Mouse (Mus musculus): Measurements from ENCODE around the gene Rpl13a. TPM values are rescaled to one million over a fixed set of nuclear protein-coding genes. Genes with fewer than 3 reads are reported as not detected.
A peak's percentile ranks its signal among the peaks of the same experiment; 100 is the strongest.
"Not testable (repeated sequence)": the region's sequence is repeated elsewhere in the genome, so short reads cannot be mapped to it uniquely, and the experiment has no call there.

Rpl13a gene
- total RNA-seq, 2 experiments from 2014 or later = 765 to 826 TPM

DNA sequence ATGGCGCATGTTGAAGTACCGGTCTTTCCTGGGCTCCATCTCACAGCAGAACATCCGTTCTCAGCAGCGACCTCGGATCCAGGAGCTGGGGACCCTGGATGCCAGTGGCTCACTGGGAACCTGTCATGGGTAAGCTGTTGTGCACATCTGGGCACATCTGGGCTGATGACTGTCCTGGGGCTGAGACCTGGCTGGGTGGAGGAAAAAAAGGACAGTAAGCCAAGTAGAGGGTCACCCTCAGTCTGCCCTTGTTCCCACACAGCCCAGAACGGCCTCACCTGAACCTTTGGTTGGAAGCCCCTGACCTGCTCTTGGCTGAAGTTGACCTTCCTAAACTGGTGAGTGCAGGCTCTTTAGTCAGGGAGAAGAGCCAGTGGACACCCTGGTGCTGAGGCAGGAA is 30.4 kb upstream of the Rpl13a start:
- no peak for DNase-seq (ENCODE audit: extremely low spot score in 1 of 2, low spot score in 1 of 2)

DNA sequence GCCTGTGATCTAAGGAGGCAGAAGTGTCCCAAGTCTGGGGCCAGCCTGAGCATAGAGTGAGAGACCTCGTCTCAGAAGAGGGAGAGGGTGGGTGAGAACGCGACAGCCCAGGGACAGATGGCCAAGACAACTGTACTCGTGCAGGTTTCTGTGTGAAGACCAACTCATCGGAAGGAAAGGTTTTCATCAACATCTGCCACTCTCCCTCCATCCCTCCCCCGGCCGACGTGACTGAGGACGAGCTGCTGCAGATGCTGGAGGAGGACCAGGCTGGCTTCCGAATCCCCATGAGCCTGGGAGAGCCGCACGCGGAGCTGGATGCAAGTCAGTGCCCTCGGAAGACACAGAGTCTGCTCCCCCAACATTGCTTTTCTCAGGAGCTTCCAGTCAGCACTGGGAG is 28.9 kb upstream of the Rpl13a start:
- DNase-seq (ENCODE audit: extremely low spot score in 1 of 2, low spot score in 1 of 2) = no peak

DNA sequence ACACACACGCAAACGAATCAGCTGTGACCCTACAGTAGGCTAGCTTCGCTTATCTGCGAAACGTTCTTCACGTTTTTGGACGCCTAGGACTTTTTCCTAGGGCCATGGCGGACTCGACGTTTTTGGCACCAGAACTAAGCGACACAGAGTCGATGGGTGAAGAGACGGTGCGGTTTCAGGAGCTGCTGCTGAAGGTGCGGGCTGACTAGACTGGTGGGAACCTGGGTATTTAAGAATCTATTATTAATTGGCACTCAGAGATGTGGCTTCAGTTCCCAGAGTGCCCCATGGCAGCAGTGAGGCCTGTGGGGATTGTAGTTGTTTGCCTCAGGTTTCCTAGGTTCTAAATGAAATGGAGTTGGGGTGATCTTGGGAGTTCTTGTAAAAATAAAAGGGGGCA is 27.6 kb upstream of the Rpl13a start:
- DNase-seq (ENCODE audit: extremely low spot score in 1 of 2, low spot score in 1 of 2) = no peak

DNA sequence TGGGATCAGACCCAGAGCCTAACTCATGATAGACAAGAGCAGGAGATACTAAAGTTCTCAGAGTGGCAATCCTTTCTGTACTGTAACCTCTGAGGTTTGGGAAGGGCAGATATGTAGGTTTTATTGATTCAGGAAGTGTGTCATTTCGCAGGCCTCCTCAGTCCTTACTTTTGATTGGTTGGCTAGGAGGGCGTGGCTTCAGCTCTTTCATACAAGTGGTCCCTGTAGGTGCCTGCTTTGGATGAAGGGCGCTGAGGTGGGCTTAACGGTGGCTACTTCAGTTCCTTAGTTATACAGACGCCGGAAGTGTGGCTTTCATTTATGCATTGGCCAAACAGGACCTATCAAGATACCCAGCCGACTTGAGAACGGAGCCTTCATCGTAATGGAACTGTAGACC is 27.0 kb upstream of the Rpl13a start:
- no peak for DNase-seq (ENCODE audit: extremely low spot score in 1 of 2, low spot score in 1 of 2)

DNA sequence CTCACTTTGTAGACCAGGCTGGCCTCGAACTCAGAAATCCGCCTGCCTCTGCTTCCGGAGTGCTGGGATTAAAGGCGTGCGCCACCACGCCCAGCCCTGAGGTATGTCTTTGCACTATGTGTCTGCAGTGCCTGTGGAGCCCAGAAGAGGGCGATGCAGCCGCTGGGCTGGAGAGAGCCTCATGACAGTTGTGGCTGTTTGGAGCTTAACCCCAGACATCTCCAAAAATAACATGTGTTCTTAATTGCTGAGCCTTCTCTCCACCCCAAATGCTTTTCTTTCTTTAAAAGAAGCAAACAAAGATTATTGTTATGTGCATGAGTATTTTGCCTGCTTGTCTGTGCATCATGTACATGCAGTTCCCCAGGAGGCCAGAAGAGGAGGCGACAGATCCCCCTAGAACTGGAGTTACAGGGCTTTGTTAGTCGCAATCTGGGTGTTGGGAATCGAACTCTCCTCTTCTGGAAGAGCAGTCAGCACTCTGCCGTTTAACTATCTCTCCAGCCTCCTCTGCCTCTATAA is 26.5 kb upstream of the Rpl13a start:
- DNase-seq (ENCODE audit: extremely low spot score in 1 of 2, low spot score in 1 of 2) = peak in 1 of 2 experiments; percentile 38

DNA sequence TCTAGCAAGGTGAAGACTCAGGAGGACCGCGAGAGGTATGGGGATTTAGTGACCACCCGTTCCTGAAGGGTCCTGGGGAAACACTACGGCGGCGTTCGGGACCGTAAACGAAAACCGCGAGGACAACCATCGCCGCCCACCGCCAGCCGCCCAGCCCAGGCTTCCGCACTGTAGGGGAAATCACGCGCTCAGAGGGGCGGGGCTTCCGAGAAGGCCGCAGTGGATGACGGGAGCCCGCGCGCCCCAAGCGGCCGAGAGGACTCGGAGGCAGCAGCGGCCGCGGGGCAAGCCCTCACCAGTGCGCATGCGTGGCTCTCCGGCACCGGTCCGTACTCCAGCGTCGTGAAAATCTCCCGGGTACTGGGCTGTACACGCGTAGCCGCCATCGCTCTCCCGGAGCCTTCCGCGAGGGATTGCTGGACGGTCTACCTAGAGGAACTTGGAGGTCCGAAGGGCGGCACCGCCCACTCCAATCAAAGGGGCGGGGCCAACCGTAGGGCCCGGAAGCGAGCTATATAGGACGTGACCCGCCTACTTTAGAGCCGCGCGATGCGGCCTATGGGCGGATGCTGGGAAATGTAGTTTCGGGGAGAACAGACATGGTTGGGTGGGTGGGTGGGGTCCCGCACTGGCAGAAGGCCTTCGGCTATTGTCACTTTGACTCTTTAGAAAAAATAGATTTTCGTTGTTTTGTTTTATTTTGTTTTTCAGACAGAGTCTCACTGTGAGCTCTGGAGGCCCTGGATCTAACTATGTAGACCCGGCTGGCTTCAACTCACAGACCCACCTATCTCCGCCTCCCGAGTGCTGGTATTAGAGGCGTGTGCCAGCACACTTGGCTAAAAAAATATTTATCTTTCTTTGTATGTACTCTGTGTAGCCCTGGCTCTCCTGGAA is 25.8 kb upstream of the Rpl13a start, which contains the start of the genes Pih1d1 and Aldh16a1:
TSS of gene Pih1d1 (plus strand) at position 208 of the 897 bp plus-strand sequence.
TSS of gene Aldh16a1 (minus strand) at position 489 of the 897 bp plus-strand sequence.
- DNase-seq (ENCODE audit: extremely low spot score in 1 of 2, low spot score in 1 of 2) = peak; percentile 92 to 99

DNA sequence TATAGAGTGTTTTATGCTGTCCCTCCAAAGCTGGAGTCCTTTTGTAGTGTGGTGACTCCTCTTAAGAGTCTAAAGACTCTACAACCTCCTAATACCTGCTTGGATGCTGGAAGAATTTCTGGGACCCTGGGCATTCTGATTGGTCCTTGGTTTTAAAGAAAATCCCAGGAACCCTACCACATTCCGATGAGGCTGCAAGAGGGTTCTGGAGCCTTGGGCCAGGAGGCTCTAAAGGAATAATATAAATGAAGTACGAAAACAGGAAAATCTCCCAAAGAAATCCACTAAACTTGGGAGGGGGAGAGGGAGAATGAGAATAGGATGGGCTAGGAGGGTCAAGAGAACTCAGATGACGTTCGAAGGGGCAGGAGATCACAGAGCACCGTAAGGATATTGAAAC is 25.0 kb upstream of the Rpl13a start:
- DNase-seq (ENCODE audit: extremely low spot score in 1 of 2, low spot score in 1 of 2) = no peak

DNA sequence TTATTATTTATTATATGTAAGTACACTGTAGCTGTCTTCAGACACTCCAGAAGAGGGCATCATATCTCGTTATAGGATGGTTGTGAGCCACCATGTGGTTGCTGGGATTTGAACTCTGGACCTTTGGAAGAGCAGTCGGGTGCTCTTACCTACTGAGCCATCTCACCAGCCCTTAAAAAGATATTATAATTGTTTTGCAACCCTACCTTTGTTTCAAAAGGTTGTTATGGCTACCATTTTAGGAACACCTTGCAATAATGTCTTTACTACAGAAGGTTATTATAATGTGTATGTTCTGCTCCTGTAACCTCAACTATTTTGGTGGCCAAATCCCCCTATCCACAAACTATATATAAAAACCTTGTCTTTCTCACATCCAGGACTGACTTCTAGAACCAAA is 24.5 kb upstream of the Rpl13a start:
- not testable (repeated sequence) for DNase-seq (ENCODE audit: extremely low spot score in 1 of 2, low spot score in 1 of 2)

DNA sequence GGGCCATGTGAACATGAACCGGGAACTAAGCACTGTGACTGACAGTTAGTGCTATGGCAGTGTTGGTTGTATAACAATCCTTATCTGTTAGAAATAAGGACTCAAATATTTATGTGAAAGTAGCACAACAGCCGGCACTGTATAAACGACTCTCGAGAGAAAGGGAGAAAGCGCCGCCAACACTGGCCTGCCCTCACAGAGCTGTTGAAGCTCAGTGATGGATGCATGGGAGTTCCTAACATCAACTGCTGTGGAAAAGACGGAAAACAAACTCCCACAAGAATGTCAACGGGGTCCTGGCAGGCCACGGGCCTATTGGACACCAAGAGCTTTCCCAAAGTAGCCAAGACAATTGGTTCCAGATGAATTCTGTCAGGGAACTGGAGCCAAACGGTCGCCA is 22.7 kb upstream of the Rpl13a start:
- no peak for DNase-seq (ENCODE audit: extremely low spot score in 1 of 2, low spot score in 1 of 2)

DNA sequence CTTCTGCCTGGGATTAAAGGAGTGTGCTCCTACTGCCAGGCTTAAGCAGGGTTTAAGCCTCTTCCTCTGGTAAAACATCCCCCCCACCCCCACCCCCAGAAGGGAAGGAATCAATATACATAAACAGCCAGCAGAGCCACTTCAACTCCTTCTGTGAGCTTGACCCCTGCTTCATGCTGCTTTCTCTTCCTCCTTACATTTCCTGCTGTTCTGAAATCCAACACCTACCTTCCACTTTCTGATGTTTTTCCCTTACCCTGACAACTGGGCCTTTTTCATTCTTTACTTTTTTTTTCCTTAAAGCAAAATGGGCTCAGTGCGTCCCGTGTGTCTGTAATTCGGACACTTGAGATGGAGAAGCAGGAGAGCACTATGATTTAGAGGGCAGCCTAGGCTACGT is 21.8 kb upstream of the Rpl13a start:
- DNase-seq (ENCODE audit: extremely low spot score in 1 of 2, low spot score in 1 of 2) = no peak

DNA sequence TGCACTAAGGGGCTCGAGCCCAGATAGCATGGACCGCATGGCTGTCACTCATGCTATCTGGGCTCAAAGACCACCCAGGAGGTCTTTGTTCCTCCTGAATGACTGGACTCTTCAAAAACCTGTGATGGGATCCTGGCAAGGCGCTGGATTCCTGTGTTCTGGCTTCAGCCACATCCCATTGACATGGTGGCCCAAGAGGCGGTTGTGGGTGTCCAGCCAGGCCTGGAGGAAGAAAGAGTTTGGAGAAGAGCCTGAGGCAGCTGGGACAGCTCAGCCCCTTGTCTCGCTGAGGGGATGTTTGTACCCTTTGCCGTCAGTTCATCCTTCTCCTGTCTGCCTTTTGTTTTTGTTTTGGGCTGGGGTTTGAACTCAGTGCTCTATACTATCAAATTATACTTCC is 21.0 kb upstream of the Rpl13a start:
- DNase-seq (ENCODE audit: extremely low spot score in 1 of 2, low spot score in 1 of 2) = no peak

DNA sequence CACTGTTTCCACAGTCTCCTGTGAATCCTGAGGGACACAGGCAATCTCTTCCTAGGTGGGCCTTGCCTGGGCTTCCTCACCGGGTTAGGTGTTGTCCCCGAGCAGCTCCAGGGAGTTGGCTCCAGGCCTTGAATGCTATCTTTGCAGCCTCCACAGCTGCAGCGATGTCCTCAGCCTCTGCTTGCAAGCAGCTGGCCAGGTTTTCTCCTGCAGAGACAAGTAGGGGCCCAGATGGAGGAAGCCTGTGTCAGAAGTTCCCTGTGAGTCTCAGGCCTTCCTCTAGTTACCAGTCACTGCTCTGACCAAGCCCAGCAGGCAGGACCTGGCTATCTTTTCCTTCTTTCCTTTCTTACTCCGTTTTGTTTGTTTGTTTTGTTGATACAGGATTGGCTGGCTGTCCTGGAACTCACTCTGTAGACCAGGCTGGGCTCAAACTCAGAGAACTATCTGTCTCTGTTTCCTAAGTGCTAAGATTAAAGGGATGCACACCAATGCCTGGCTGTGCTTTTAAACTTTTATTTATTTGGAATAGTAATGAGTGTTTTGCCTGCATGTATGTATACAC is 20.1 kb upstream of the Rpl13a start:
- DNase-seq (ENCODE audit: extremely low spot score in 1 of 2, low spot score in 1 of 2) = no peak

DNA sequence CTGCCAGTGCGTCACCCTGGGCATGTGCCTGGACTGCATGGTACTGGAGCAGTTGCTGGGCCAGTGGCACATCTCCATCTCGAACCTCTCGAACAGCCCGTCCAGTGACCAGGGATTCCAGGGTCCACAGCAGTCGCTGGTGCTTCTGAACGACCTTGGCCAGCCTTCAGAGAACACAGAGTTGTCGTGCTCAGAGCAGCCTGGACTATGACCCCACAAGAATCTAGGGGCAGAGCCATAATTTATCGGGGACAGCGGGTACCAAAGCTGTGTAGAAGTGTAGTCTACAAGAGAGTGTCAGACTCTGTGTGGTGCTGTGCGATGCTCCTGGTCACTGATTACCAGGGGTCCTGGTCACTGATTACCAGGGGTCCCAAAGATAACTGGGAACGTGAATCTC is 19.3 kb upstream of the Rpl13a start:
- no peak for DNase-seq (ENCODE audit: extremely low spot score in 1 of 2, low spot score in 1 of 2)

DNA sequence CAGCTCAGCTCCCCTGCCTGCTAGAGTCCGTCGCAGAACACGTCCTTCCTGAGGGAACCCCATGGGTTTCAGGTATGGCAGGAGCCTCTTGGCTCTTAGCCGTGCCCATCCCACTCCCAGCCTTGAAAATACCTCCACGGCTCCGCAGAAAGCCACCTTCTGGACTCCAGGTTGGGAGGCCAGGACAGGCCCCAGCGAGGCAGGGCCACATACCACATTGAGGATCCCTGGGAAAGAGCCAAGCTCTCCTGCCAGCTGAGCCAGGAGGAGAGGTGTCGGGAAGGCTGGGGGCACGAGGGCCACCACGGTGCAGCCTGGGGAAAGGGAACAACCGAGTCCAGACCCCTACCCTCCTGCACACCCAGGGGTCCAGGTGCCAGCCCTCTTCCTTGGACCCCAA is 18.7 kb upstream of the Rpl13a start:
- DNase-seq (ENCODE audit: extremely low spot score in 1 of 2, low spot score in 1 of 2) = no peak

DNA sequence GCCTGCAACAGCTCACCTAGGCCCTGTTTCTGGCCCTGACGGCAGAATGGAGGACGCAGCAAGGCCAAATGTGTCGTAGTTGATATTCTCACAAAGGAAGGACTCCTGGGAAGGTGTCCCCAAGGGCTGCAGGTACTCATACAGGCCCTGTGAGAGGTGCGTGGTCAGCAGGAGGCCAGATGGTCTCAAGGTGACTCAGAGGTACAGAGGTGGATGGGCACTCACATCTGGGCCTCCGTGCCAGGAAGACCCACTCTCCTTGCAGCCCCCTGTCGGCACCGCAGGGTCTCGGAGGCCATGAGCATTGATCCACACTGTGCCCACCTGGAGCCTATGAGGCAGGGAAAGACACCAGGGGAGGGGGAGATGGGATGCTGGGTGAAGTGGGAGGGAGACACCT is 16.9 kb upstream of the Rpl13a start:
- no peak for DNase-seq (ENCODE audit: extremely low spot score in 1 of 2, low spot score in 1 of 2)

DNA sequence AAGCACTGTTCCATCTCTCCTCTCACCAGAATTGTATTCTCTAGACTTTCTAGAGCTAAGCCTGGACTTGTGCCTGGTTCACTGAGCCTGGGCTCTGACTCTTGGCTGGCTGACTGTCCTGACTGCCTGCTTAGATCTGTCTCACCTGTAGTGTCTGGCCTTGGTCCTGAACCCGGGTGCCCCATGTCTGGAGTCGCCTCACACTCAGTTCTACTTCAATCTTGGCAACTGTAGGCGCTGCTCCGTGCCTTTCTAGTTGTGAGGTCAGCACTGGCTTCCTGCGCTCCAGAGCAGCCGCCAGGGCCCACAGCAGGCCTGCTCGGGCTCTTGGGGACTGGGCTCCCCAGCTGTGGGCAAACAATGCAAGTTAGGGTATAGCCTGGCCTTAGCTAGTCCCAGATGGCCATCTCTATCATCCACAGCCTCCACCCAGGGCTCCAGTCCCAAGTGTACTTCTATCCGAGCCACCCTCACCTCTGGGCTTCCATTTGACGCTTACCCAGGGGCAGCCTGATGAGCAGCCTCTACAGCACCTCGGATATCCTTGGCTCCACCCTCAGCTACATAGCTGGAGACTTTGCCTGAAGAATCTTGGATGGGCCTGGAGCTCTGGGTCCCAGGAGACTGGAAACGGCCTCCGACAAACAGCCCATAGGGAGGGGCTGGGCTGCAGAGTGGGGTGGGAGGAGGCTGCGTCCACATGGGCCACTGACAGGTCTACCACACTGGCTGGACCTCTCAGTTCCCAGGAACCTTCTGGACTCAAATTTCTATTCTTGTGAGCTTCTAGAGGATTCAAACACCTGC is 16.0 kb upstream of the Rpl13a start:
- DNase-seq (ENCODE audit: extremely low spot score in 1 of 2, low spot score in 1 of 2) = no peak

DNA sequence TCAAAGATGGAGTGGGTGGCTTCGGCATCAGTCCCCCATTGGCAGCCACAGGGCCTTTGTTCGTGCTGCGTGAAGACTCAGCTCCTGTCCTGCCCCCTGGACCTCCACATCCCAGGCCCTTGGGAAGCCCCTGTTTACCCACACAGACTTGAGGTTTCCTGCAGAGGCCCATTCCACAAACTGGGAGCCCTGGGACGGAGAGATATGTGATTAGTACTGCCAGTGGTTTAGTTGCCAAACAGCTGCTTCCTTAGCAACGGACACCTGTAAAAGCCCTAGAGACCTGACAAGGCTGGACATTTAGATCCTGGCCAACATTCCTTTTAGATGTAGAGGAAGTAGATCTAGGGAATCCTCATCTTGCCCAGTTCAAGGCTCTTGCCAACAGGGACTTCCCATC is 13.4 kb upstream of the Rpl13a start:
- DNase-seq (ENCODE audit: extremely low spot score in 1 of 2, low spot score in 1 of 2) = no peak

DNA sequence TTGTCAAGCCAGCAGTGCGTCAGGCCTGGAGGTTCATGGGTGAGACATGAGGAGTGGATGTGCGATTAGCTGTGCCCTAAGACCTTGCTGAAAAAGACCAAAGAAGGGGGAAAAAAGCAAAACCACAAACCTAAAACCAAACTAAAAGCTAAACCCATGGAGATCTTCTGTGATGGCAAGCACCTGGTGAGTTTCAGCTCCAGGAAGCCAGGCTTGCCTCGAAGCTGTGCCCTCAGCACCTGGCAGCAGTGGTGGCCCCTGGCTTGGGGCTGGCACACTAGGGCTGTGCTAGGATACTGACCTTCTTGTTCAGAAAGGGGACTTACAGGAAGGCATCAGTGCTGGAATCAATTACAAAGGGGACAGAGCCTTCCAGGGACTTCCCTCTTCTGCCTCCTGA is 12.8 kb upstream of the Rpl13a start:
- no peak for DNase-seq (ENCODE audit: extremely low spot score in 1 of 2, low spot score in 1 of 2)

DNA sequence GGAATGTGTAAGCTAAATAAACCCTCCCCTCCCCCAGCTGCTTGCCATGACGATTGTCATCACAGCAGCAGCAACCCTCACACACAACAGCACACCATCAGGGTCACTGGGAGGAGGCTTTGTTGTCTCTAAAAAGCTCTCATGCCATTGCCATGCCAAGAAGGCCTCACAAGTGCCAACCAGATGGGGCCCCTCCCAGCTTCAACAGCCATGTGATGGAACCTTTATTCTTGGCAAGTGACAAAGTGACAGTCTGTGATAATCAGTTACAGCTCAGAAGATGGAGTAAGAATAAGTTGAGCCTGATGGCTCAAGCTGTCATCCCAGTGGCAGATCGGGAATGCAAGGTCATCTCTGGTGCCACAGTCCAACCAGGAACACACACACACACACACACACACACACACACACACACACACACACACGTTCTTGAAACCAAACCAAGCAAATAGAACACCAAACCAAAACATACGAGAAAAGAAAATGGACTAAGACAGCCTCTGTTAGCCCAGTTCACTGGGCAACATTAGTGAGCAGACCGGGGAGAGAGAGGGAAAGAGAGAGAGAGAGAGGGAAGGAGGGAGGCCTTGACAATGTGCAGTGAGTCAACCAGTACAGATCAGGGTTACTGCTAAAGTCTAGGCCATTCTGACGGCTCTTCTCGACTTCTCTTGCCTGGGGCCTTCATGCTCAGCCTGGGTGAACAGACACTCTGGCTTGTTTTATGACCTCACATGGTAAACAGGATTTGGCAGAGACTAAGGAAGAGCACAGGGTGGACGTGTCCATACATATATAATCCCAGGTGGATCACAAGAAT is 11.6 kb upstream of the Rpl13a start:
- DNase-seq (ENCODE audit: extremely low spot score in 1 of 2, low spot score in 1 of 2) = no peak

DNA sequence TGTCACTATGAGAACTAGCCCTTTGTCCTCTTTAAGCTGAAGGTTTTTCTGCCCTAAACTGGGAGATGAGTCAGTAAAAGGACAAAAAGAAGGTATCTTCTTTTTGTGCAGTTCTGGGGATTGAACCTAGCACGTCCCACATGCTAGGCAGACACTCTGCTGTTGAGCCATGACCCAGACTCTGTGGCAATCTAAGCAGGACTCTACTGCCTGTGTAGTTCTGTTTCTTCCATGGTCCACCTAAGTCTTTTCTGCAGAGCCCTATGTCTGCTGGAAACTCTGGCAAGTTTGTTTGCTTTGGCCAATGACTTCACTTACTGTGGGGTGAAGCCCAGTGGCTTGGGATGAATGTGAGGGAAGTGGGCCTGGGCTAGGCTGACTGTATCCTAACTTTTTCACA is 9.8 kb upstream of the Rpl13a start:
- DNase-seq (ENCODE audit: extremely low spot score in 1 of 2, low spot score in 1 of 2) = no peak
